Mouse (Mus musculus): ENCODE data around the gene Arhgef3. TPM values are rescaled to one million over a fixed set of nuclear protein-coding genes. Genes with fewer than 3 reads are reported as not detected.

The Arhgef3 gene
- polyA plus RNA-seq (2017; shearing (Covaris generic)) = 100 to 1,000 TPM; 120 to 133 TPM

- ATAC-seq = no peak
These were observed at the start of gene Arhgef3 for GRCm38 (mm10) chr14:27114362-27115274. Gene Arhgef3 (plus strand): TSS chr14:27114899.

DNA sequence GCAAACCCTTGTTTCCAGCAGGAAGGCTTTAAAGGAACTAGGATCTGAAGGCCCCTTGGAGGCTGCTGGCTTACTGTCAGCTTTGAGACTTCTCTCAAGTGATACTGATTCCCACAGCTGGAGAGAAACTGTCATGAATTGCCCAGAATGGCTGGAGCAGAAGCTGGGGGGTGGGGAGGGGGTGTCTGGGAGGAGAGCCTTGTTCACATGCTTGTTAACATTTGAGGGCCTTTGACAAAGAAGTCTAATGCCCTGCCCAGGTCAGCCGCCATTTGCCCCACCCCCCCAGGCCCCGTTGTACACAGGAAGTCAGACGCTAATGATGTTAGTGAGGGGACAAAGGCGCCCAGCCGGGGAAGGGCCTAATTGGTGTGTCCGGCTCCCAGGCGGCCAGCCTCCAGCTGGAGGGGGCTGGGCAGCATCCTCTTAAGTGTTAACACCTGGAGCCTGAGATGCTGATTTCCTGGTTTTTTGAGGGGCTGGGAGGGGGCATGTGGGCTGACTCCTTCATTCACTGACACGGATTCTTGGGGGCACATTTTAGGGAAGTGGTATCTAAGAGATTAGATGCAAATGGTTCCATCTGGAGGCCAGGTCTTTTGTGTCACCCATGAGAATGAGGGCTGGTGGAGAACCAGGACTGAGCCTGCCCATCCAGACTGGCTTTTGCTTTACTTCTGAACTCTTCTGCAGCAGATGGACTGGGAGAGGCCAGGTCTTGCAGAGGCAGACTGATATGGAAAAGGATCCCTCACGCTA is 48.3 kb upstream of the Arhgef3 start:
- no peak for ATAC-seq

DNA sequence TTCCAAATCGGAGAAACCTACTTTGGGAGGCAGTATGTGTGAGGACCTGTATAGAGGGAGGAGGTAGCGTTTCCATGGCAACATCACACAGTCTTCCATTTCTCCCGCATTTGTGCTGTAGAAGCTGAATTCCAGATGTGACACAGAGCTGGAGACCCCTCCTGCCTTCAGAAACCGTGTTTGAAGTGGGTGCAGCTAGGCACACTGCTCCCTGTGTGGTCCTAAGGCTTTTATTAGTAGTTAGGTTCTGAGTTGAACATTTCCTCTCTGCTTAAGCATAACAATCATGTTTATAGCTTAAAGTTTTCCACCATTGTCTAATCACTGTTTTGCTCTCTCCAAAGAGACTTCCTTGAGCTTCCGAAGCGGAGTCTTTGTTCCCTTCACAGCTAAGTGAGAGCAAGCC is 46.8 kb upstream of the Arhgef3 start:
- ATAC-seq = no peak

DNA sequence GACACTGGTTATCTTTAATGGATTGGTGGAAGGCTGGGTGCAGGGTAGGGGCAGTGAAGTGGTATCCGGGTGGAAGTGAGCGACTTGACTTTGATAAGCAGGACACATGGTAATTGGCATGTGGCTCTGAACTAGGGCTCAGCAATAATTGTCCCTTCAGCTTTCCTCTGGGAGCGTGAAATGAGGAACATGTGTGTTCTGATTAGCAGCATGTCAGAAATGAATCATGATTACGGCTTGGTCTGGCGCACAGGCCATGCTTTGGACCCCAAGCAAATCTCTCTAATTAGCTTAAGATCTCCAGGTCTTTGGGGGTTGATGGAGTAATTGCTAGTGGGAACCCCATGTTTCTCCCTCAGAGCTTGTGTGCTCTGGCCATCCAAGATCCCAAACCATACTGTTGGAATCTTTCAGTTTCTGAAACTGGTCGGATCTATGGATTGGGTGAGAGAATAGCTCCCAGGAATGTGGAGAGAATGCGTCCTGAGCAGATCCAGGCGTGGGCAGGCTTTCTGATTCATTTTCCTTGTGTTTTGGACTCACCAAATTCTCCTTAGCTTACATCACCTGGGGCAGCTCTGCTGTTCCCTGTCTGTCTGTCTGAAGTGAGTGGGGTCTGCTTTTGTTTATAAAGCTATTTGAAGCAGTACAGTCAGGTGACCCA is 45.1 kb upstream of the Arhgef3 start:
- ATAC-seq = no peak

GRCm38 (mm10) chr14:27070128-27070527 is 44.6 kb upstream of the Arhgef3 start:
- ATAC-seq = no peak

DNA sequence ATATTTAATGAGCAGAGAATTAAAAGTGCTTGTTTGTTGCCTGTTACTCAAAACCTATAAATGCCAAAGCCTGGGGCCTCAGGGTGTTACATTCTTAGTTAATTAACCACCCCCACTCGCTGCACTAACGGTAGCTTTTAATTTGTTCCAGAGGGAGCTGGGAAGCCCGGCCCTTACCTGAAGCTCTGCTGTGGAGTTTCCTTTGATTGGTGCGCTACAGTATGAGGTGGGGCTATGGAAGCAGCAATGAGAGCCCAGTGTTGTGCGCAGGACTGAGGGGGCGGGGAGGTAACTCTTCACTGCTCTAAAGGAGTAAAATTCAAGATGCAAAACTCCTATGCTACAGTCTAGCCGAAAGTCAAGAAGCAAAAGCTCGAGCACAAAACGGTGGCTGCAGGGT is 43.9 kb upstream of the Arhgef3 start:
- no peak for ATAC-seq

- ATAC-seq = no peak
These were observed 42.7 kb upstream of the Arhgef3 start for GRCm38 (mm10) chr14:27071985-27072384.

DNA sequence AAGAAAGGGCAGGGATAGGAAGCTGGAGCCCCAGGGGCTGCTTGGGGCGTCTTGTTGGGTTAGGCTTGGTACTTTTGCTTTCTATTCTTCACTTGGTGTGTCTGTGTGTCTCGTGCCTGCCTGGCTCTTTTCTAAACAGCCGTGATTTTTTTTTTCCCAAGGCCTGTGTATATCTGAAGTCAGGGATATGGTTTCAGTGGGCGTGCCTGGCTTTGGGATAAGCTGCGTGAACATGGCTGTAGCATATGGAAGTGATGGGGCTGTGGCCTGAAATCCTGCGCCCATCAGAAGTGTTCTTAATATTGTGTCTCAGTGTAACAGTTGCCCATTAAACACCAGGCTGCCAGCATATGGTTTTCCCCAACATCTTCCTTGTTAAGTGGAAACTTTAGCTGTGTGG is 39.6 kb upstream of the Arhgef3 start:
- no peak for ATAC-seq

- ATAC-seq = no peak
These were observed 38.7 kb upstream of the Arhgef3 start for GRCm38 (mm10) chr14:27075909-27076521.

- no peak for ATAC-seq
These were observed 38.2 kb upstream of the Arhgef3 start for GRCm38 (mm10) chr14:27076522-27076920.

- no peak for ATAC-seq
These were observed 33.0 kb upstream of the Arhgef3 start for GRCm38 (mm10) chr14:27081536-27082275.

DNA sequence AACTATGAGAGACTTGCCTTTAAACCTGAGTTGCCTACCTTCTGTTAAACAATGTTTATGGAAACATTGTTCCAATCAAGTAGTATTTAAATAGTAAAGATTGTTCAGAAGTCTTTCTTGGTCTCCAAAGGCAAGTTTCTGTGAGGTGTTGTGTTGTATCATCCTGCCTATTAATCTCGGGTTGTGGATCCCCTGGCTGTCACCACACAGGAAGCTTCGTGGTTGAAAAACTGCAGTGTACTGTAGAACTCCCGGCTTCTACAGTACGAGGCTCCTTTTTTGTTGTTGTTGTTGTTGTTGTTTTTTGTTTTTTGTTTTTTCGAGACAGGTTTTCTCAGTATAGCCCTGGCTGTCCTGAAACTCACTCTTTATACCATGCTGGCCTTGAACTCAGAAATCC is 29.2 kb upstream of the Arhgef3 start:
- ATAC-seq = peak; percentile 46

DNA sequence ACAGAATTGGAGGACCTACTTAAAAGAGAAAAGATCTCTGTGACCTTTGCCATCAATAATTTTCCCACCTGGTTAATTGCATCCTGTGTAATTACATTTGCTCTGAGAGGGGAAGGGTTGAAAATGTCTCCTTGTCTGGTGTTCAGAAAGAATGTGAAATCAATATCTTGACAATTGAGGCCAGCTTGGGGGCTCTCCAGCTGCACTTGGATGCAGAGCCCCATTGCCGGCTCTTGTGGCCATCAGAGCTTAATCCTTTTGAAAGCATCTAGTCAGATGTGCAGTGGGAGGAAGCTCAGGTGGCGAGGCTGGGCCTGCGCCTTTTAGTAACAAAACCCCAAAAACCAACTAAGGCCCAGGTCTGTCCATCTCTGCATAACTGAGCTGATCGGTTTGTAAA is 28.7 kb upstream of the Arhgef3 start:
- no peak for ATAC-seq

DNA sequence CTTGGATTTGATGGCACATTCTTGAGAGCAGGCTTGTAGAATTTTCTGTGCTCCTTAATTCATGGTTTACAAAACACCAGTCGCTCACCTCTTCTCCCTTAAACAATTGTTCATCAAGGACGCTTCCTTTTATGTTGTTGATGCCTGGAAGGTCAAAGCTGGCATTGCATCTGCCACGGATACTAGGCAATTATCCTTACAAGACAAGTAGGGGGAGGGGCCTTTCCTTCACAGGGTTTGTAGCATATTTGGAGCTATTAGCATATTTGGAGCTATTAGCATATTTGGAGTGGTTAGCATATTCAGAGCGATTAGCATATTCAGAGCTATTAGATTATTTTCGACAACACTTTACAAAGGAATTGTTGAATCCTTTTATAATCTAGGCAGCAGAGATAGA is 20.5 kb upstream of the Arhgef3 start:
- ATAC-seq = no peak

DNA sequence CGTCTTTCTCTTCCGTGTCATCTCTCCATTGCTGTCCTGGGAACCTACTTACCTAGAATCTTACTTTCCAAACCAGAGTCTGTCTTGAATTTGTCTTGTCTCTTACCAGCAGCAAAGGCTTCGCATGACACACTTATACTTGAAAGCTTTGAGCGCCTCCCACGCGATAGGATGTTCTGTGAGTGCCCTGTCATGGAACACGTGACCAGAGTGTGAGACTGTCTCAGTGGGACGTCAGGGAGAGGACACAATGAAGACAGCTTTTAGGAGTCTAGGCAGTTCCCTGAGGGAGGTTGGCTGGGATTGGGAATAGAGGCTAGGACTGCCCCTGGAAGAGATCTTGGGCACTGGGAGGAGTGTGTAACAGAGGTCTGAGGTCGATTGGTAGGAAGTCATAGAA is 18.6 kb upstream of the Arhgef3 start:
- ATAC-seq = no peak

DNA sequence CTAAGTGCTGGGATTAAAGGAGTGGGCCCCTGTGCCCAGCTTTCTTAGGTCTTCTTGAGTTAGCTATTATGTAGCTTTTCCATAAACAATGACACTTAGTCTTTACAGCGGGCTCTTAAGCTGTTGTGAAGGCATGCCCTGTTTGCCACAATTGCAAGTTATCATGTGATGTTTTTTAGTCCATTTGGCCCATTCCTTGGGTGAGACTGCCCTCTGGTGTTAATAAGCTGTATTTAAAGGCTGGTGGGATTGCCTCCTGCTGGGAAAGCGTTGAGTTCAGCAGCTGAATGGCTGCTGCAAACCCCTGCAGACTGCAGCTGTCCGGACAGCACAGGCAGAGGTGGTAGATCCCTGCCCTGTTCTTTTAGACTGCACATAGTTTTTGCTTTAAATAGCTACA is 17.9 kb upstream of the Arhgef3 start:
- no peak for ATAC-seq

DNA sequence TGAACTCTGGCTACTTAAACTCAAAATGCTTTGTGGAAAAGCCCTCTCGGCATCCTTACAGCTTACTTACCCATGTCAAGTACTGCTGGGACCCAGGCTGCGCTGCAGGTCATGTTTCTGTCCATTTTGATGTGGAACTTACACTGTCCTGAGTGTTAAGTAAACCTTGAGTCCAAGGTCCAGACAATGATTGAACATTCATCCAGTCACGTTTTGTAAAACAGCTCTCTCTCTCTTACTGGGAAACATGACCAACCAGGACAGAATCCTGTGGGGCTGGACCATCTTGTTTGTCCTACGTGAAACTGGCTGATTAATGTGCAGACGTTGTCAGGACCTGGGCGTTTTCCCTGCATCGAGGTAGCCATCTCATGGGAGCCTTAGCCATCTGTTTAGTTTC is 13.0 kb upstream of the Arhgef3 start:
- ATAC-seq = no peak

- no peak for ATAC-seq
These were observed 12.0 kb upstream of the Arhgef3 start for GRCm38 (mm10) chr14:27102720-27103119.

GRCm38 (mm10) chr14:27105731-27106457 is 8.8 kb upstream of the Arhgef3 start:
- no peak for ATAC-seq

DNA sequence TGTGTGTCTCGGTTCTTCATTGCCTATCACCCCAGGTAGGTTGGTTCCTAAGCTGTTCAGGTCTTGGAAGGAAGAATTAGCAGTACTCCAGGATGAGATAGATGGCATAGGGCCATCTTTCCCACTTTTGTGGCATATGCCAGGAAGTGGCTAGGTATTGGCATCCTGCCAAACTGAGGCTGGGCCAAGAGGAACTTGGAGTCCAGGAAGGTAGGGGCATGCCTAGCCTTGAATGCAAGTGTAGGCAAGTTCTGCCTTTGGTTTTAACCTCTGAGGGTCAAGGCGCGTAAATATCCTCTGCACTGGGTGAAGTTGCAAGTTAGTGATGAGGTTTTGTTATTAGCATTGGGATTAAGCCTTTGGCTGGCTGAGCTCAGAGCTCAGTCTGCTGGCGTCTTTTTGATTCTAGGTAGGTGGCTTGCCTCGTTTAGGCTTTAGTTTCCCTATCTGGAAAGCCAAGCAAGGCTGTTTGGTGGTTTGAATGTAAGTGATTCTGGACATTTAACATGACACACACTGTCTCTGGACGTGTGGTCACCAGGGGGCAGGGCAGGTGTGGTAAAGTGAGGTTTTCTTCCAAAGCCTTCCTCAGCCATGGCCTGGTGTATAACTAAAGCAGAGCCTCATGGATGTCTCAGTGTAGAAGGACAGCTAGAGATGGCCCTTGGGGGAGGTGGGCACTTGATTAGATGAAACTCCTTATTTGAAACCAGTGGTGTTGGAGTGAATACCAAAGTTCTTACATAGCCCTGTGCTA is 5.8 kb upstream of the Arhgef3 start:
- no peak for ATAC-seq

- no peak for ATAC-seq
These were observed 569 bp downstream of the Arhgef3 start for GRCm38 (mm10) chr14:27115275-27115660.
